Mouse (Mus musculus) retina, postnatal 7 days (tissue): ENCODE results near the gene Wsb2.
"Not testable (repeated sequence)": the region's sequence is repeated elsewhere in the genome, so short reads cannot be mapped to it uniquely, and the experiment has no call there.

Source experiments
- DNase-seq: peaks from one replicate; pipeline ENCODE4 v3.0.0-alpha.2; 2012; ENCODE audit warnings: low read depth, low spot score

The Wsb2 gene

DNA sequence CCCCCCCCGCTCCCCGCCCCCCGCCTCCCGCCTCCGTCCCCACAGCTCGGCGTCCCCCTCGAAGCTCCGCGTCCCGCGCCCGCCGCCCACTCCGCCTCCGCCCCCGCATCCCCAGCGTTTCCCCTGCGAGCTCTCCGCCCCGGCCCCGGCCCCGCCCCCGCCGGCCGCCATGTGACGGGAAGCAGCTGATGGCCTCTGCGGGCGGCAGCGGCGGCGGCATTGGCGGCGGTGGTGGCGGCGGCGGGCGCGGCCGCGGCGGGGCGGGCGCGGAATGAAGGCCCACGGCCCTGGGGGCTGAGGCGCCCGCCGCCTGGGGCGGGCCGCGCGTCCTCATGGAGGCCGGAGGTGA, at the start of gene Wsb2:
Wsb2 (plus strand) TSS at position 176 of the 349 bp plus-strand sequence.
- DNase-seq = peak; percentile 67

DNA sequence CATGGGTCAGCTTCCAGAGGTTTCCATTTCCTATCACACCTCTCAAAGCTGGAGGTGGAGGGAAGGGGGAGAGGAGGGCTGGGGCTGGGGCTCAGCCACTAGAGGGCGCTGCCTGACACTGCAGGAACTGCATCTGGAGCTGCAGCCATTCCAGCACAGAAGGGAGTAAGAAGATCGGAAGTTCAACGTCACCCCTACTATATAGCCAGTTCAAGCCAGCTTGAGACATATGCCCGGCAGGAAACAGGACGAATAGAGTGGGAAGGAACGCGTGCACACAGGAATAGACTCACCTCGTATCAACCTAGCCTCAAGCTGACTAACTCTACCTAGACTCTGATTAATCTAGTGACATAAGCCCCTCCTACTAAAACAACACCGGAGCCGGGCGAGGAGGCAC, 49.4 kb upstream of the Wsb2 start:
- DNase-seq = peak; percentile 50

GRCm38 (mm10) chr5:117313420-117313819, 43.7 kb upstream of the Wsb2 start:
- no peak for DNase-seq

DNA sequence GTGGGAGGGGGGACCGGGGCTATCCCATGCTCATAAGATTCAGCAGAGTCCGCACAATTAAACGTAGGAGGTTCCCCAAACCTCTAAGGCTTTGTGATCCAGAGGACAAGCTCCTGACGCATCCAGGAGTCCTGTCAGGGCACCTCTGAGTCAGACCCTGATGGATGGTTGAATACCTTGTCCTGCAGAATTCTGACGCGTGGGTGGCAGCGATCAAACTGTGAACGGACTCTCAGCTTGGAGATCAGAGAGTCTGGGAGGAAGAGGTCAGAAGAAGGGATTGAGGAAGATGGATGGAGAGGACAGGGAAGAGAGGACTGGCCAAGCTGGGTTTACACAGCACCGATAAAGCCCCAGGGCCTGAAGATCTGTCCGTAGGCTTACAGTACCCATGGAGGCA, 43.2 kb upstream of the Wsb2 start:
- no peak for DNase-seq

DNA sequence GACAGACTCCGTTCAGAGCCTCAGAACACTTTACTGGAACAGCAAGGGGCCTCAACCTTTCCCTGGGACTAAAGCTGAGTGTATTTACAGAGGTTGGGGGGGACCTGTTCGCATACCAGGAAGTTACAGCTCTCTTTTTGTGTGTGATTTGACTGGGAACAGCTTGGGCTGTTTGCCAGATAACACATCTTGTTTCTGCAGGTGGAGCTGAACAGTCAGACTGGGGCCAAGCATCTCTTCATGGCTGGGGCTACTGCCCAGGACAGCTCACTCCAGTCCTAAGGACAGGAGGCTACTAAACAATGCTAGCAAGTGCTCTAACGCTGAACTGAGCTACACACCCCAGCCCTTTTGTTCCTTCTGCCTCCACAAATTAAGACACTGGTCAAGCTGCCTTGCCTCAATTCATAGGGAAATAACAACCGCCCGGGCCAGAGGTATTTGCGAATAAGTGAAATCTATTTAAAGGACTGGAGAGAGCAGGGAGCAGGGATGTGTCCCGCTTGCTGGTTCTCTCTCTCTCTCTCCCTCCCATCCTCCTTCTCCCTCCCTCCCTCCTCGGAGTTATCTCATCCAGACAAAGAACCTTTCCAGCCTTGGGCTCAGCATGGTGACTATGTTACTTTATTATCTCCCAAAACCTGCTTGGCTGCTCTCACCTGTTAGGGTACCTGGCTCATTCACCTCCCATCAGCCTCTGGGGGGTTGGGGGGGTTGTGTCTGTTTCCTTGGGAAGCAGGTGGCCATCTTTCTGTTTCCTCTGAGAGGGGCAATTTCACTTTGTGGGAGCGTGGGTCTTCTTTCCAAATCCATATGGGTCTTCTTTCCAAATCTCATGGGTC, 42.3 kb upstream of the Wsb2 start:
- no peak for DNase-seq

DNA sequence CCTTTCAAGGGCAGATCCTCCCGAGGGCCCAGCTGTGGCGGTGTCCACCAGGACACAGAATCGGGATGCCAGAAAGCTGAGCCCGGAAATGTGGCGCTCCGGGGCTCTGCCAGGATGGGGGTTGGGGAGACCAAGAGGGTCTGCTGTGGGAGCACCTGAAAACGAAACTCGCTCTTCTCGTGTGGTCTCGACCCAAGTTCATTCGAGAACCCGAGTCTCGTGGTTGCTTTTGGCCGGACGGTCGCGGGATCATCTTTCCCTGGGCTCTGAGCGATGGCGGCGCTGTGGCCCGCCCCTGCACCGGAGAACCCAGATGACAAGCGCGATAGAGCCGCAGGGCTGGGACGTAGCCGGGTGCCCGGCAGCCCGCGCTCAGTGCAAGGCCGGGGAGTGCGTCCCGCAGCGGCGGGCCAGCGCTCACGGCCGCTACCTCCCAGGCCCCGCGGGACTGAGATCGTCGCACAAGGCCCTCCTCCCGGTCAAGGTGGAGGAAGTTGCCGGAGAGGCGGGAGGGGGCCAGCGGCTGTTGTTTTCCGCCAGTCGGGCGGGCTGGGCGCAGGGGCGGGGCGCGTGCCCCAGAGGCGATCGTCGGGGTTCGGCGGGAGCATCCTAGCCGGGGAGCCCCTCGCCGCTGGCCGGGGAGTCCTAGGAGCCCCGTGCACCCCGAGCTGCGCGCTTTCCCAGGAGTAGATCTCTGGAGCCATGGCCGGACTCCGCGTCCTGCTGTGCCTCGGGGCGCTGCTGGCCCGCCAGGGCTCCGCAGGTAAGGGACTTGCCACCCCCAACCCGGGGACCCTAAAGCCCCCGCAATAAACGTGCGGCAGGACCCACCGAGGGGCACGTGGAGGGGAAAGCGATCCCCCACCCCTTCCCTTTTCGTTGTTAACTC, 38.1 kb upstream of the Wsb2 start, which contains the start of gene Vsig10:
Vsig10 (plus strand) TSS at position 343 of the 889 bp plus-strand sequence.
- peak; percentile 24 for DNase-seq

GRCm38 (mm10) chr5:117323751-117324150, 33.4 kb upstream of the Wsb2 start:
- DNase-seq = no peak

- no peak for DNase-seq
Observed at GRCm38 (mm10) chr5:117326408-117326807, 30.7 kb upstream of the Wsb2 start.

DNA sequence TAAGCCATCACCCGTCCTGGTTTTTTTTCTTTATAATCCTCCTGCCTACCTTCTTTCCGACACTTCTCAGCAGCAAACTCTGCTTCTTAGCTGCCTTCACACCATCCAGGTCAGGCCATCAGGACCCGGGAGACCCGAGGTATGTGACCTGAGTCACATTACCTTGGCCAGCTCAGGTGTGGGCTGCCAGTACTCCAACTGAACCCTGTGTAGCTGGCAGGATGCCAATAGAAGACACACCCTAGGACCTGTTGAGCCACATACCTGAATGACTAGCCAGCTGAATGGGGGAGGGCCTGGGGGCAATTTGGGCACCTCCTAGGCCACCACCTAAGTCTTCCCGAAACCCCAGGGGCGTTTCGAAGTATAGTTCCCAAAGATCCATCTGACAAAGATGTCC, 26.6 kb upstream of the Wsb2 start:
- DNase-seq = no peak

- DNase-seq = no peak
Observed at GRCm38 (mm10) chr5:117337999-117338398, 19.1 kb upstream of the Wsb2 start.

- no peak for DNase-seq
Observed at GRCm38 (mm10) chr5:117338503-117338902, 18.6 kb upstream of the Wsb2 start.

- DNase-seq = no peak
Observed at GRCm38 (mm10) chr5:117340081-117340480, 17.0 kb upstream of the Wsb2 start.

GRCm38 (mm10) chr5:117341896-117342295, 15.2 kb upstream of the Wsb2 start:
- no peak for DNase-seq

DNA sequence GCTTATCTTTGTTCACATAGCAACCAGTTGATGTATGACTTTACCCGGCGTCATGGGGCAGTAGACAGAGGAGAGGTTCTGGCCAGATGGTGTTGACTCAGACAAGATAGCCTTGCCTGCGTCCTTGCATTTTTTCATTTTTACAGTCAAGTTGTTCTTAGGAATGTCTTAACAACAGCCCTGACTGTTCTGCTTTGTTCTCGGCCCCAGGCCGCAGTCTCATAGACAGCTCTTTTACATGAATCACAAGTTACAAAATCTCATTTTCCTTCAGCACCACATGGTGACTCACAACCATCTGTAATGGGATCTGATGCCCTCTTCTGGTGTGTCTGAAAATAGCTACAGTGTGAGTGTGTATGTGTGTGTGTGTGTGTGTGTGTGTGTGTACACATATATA, 12.6 kb upstream of the Wsb2 start:
- not testable (repeated sequence) for DNase-seq

DNA sequence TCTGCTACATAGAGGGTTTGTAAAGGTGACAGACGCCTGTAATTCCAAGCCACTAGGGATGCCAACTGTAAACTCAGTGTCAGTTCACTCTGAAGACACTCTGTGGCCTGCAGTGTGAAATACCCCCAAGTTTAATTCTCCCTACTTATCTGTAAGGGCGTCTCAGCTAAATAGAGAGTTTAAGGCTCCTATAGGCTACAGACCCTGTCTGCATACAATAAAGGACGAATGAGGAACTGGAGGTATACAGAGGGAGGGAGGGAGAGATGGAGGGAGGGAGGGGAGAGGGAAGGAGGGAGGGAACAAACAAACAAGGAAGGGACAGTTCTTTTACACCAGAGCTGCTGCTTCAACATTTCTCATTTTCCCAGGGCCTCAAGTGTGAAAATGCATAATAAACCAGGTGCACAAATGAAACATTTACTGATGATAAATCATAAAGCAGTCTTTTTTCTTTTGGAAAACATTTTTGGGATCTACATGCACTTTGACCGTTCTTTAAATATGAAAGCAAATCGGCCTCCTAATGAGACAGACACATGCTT, 11.6 kb upstream of the Wsb2 start:
- no peak for DNase-seq

GRCm38 (mm10) chr5:117346281-117346680, 10.8 kb upstream of the Wsb2 start:
- DNase-seq = no peak

DNA sequence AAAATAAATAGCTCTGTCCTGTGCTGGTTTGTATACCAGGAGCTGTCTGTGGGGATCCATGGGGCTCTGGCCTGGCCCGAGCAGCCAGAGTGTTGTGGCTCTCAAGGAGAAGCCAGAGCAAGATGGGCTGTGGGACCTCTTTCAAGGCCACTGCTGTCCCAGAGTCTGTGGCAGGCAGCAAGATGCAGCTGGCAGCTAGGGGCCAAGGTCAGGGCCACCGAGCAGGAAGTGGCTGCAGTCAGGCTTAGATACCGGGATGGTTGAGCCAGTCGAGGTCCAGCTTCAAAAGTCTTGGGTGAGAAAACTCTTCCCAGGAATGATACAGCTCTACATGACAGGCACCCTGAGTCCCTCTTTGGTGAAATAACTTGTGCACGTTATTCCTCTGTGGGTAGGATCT, 10.1 kb upstream of the Wsb2 start:
- no peak for DNase-seq

GRCm38 (mm10) chr5:117347838-117348237, 9.3 kb upstream of the Wsb2 start:
- no peak for DNase-seq

DNA sequence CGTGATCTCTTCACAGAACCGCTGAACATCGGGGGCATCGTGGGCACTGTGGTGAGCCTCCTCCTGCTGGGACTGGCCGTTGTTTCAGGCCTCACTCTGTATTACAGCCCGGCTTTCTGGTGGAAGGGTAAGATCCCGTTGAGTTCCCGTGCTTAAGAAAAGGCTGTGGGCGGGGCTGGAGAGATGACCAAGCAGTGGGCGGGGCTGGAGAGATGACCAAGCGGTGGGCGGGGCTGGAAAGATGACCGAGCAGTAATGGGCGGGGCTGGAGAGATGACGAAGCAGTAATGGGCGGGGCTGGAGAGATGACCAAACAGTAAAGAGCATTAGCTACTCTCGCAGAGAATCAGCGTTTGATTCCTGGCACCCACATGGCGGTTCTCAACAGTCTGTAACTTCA, 8.8 kb upstream of the Wsb2 start:
- peak; percentile 52 for DNase-seq

- no peak for DNase-seq
Observed at GRCm38 (mm10) chr5:117354121-117354520, 3.0 kb upstream of the Wsb2 start.

DNA sequence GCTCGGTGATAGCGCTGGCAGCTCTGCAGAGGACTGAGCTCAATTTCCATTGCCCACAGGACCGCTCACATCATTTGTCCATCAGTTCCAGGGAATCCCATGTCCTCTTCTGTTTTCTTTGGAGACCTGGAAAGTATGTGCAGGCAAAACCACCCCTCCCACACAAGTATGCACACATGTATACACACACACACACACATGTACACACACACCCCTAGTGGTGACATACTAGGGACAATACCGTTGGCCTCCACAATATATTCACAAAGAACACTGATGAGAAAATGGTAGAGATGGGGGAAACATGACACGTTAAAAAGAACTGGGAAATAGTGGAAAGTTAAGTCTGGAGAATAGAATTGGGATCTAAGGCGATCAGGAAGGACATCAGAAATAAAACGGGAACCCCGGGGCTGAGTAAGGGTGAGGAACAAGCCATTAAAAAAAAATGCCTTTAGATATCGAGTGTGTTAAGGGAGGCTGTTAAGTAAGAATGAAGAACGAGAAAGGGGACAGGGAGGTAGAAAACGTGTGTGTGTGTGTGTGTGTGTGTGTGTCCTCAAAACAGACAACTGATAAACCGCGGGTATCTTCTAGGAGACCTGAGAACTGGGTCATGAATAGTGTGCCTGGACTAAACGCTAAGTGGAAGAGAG, 1.3 kb upstream of the Wsb2 start:
- DNase-seq = no peak
